25 mouse cellular contexts compared by ENCODE assay signal in genomic region chr1:182963329-182963728, GRCm38 (mm10). TPM values are rescaled to one million over a fixed set of nuclear protein-coding genes. Genes with fewer than 3 reads are reported as not detected.
DNase-seq lines count a peak whose midpoint lies in the region; ATAC-seq and TF ChIP-seq lines count a peak whose summit lies in the region.
"Had no signal": no experiment of that assay in that cellular context is flagged by ENCODE, and none has a peak within 500 bp of the region (broad histone marks: within the 10 kb centered on the region; RNA-seq: fewer than 3 reads in every experiment).

No protein-coding gene starts in this region.

- H3K36me3 ChIP-seq in hindbrain, postnatal 0 days (ENCODE audit: insufficient read depth, low read length): no peaks in the 10 kb centered on the region
- H3K36me3 ChIP-seq in hindbrain, embryonic 10.5 days: no peaks in the 10 kb centered on the region
- H3K36me3 ChIP-seq in midbrain, embryonic 10.5 days: no peaks in the 10 kb centered on the region
- H3K36me3 ChIP-seq in midbrain, embryonic 16.5 days (ENCODE audit: control insufficient read depth, insufficient read depth, low read length): no peaks in the 10 kb centered on the region
- H3K36me3 ChIP-seq: embryonic facial prominence, embryonic 13.5 days; liver, embryonic 15.5 days; neural tube, embryonic 13.5 days; stomach, embryonic 15.5 days had no signal

- H3K4me3 ChIP-seq in hindbrain, postnatal 0 days (ENCODE audit: low read length): no peak overlapping the region
- no peak overlapping the region for H3K4me3 ChIP-seq in hindbrain, embryonic 10.5 days
- H3K4me3 ChIP-seq in midbrain, embryonic 10.5 days: no peak overlapping the region
- no peak overlapping the region for H3K4me3 ChIP-seq in midbrain, embryonic 16.5 days (ENCODE audit: low read depth, low read length)
- H3K4me3 ChIP-seq: embryonic facial prominence, embryonic 13.5 days; liver, embryonic 15.5 days; megakaryocyte, embryonic 14.5 days; neural tube, embryonic 13.5 days; stomach, embryonic 15.5 days had no signal

- H3K9ac ChIP-seq in hindbrain, postnatal 0 days (replicated peaks; ENCODE audit: low read length): no peak overlapping the region
- no peak overlapping the region for H3K9ac ChIP-seq in midbrain, embryonic 16.5 days (ENCODE audit: low read depth, low read length)
- H3K9ac ChIP-seq: embryonic facial prominence, embryonic 13.5 days; liver, embryonic 15.5 days; neural tube, embryonic 13.5 days; stomach, embryonic 15.5 days had no signal

- H3K27me3 ChIP-seq in hindbrain, postnatal 0 days (ENCODE audit: insufficient read depth, low read length): no peaks in the 10 kb centered on the region
- H3K27me3 ChIP-seq in hindbrain, embryonic 10.5 days (ENCODE audit: insufficient read depth, poor library complexity, severe bottlenecking): peaks cover 7% of the 10 kb centered on the region
- peaks cover 36% of the 10 kb centered on the region for H3K27me3 ChIP-seq in midbrain, embryonic 10.5 days (ENCODE audit: low read depth, poor library complexity, severe bottlenecking)
- no peaks in the 10 kb centered on the region for H3K27me3 ChIP-seq in midbrain, embryonic 16.5 days (ENCODE audit: control insufficient read depth, insufficient read depth, low read depth, low read length)
- H3K27me3 ChIP-seq: embryonic facial prominence, embryonic 13.5 days; neural tube, embryonic 13.5 days; stomach, embryonic 15.5 days had no signal

- no peaks in the 10 kb centered on the region for H3K9me3 ChIP-seq in hindbrain, postnatal 0 days (ENCODE audit: low read length)
- no peaks in the 10 kb centered on the region for H3K9me3 ChIP-seq in hindbrain, embryonic 10.5 days
- H3K9me3 ChIP-seq in midbrain, embryonic 10.5 days (replicated peaks): no peaks in the 10 kb centered on the region
- H3K9me3 ChIP-seq in midbrain, embryonic 16.5 days (replicated peaks; ENCODE audit: control insufficient read depth, low read length, poor library complexity, severe bottlenecking): no peaks in the 10 kb centered on the region
- H3K9me3 ChIP-seq: embryonic facial prominence, embryonic 13.5 days; liver, embryonic 15.5 days; megakaryocyte, embryonic 14.5 days; neural tube, embryonic 13.5 days; stomach, embryonic 15.5 days had no signal

- 51% methylated on average over 5 of the region's 5 CpGs for WGBS in hindbrain, postnatal 0 days
- WGBS in hindbrain, embryonic 10.5 days: 64% methylated on average over 5 of the region's 5 CpGs
- 56% methylated on average over 5 of the region's 5 CpGs for WGBS in midbrain, embryonic 10.5 days
- WGBS in midbrain, embryonic 16.5 days: 44% methylated on average over 5 of the region's 5 CpGs

- H3K27ac ChIP-seq in hindbrain, postnatal 0 days: no peak overlapping the region
- H3K27ac ChIP-seq in hindbrain, embryonic 10.5 days: no peak overlapping the region
- H3K27ac ChIP-seq in midbrain, embryonic 10.5 days (replicated peaks): peak overlapping the region; percentile 46
- H3K27ac ChIP-seq in midbrain, embryonic 16.5 days (ENCODE audit: low read length): no peak overlapping the region
- H3K27ac ChIP-seq: embryonic facial prominence, embryonic 13.5 days; liver, embryonic 15.5 days; neural tube, embryonic 13.5 days; stomach, embryonic 15.5 days had no signal

- DNase-seq in hindbrain, postnatal 0 days (ENCODE audit: low spot score): peak; percentile 42
- no peak for DNase-seq in hindbrain, embryonic 10.5 days (ENCODE audit: low spot score)
- DNase-seq in midbrain, embryonic 10.5 days (ENCODE audit: low spot score): no peak
- peak; percentile 48 for DNase-seq in ZHBTc4 (ENCODE audit: low read depth, low spot score)
- DNase-seq in spleen, adult 12 weeks (ENCODE audit: low spot score): no peak
- no peak for DNase-seq in ovary, adult 18-20 months (ENCODE audit: low spot score)
- DNase-seq: adrenal gland, postnatal 25 days; cerebellum, adult 11-12 months; cerebellum, postnatal 14 days; gastrocnemius, postnatal 14 days; heart, adult 18-20 months; heart, postnatal 4 days; kidney, adult 18-20 months; kidney, postnatal 25 days; lung, postnatal 10 days; right cerebral cortex, postnatal 25 days; thymus, adult 2 months had no signal

- peak; percentile 43; the same call in 1 of the 2 replicates for TF ChIP-seq CTCF in hindbrain, postnatal 0 days (IDR thresholded peaks at IDR 0.05; ENCODE audit: low read depth)

- no peak overlapping the region for H3K4me2 ChIP-seq in hindbrain, postnatal 0 days (ENCODE audit: low read depth, low read length)
- no peak overlapping the region for H3K4me2 ChIP-seq in midbrain, embryonic 16.5 days (ENCODE audit: low read length)
- H3K4me2 ChIP-seq: embryonic facial prominence, embryonic 13.5 days; liver, embryonic 15.5 days; neural tube, embryonic 13.5 days; stomach, embryonic 15.5 days had no signal

- H3K4me1 ChIP-seq in hindbrain, postnatal 0 days (ENCODE audit: insufficient read depth, low read length): no peaks in the 10 kb centered on the region
- H3K4me1 ChIP-seq in hindbrain, embryonic 10.5 days (replicated peaks): peaks cover 30% of the 10 kb centered on the region
- peaks cover 42% of the 10 kb centered on the region for H3K4me1 ChIP-seq in midbrain, embryonic 10.5 days
- H3K4me1 ChIP-seq in midbrain, embryonic 16.5 days (ENCODE audit: control insufficient read depth, insufficient read depth, low read length): peaks cover 19% of the 10 kb centered on the region

- no peak for ATAC-seq in hindbrain, postnatal 0 days
- ATAC-seq in midbrain, embryonic 16.5 days: no peak
- ATAC-seq: hindbrain, embryonic 16.5 days had no signal

RNA-seq across cellular contexts. Expression of gene Tlr5, which starts 8.7 kb away (rescaled TPM):
- total RNA-seq in hindbrain, postnatal 0 days (2014; rRNA removed): 0.47 and 1.4 TPM in 2 replicates
- 0.30 and 0.55 TPM in 2 replicates for polyA plus RNA-seq in hindbrain, postnatal 0 days (2015; fragmentation: Nextera tagmentation; extraction: Ambion mirVana)
- 0.33 and 0.42 TPM in 2 replicates for polyA plus RNA-seq in hindbrain, embryonic 10.5 days (2016; fragmentation: Nextera tagmentation; extraction: Ambion mirVana)
- 0.35 and 0.52 TPM in 2 replicates for polyA plus RNA-seq in midbrain, embryonic 10.5 days (2016; fragmentation: Nextera tagmentation; extraction: Ambion mirVana)
- polyA plus RNA-seq in midbrain, embryonic 16.5 days (2015; fragmentation: Nextera tagmentation; extraction: Ambion mirVana): 0.06 and 0.20 TPM in 2 replicates
- polyA plus RNA-seq: C2C12 had no signal

Comparison
In these comparisons a context has a peak if more than half of its experiments do, and no peak if none do; other contexts are left out.
1. DNase-seq: peak in hindbrain, postnatal 0 days (single experiment) and ZHBTc4 (single experiment); none in hindbrain, embryonic 10.5 days (single experiment), midbrain, embryonic 10.5 days (single experiment), spleen, adult 12 weeks (single experiment) and ovary, adult 18-20 months (single experiment).